Mouse (Mus musculus) midbrain, embryonic 14.5 days (tissue): ENCODE data around the gene Tmem266. TPM values are rescaled to one million over a fixed set of nuclear protein-coding genes. Genes with fewer than 3 reads are reported as not detected.
A peak's percentile ranks its signal among the peaks of the same experiment; 100 is the strongest.

Source experiments
- ATAC-seq: fragments of 200-750 bp; cut with Nextera tagmentation; 2 replicates; pipeline ENCODE4 v1.8.0; 2017; ENCODE audit warnings: moderate number of reproducible peaks, moderate library complexity; ENCODE audit not compliant: low FRiP score, low TSS enrichment
- DNase-seq: peaks from one replicate; pipeline ENCODE4 v3.0.0-alpha.2; 2015
- H3K27ac ChIP-seq: fragments of 300-500 bp; sonication (generic); replicated peaks from 2 replicates; pipeline ENCODE4 v1.5.1; 2014; ENCODE audit warnings: mild to moderate bottlenecking, low read depth, low read length, moderate library complexity
- H3K27me3 ChIP-seq: fragments of 300-500 bp; sonication (generic); 2 replicates; pipeline ENCODE4 v1.6.1; 2014; ENCODE audit warnings: low read length, control low read depth, mixed read lengths; ENCODE audit not compliant: control insufficient read depth, insufficient read depth
- H3K36me3 ChIP-seq: fragments of 300-500 bp; sonication (generic); 2 replicates; pipeline ENCODE4 v1.6.1; 2014; ENCODE audit warnings: low read length, control low read depth; ENCODE audit not compliant: control insufficient read depth, insufficient read depth
- H3K4me1 ChIP-seq: fragments of 300-500 bp; sonication (generic); 2 replicates; pipeline ENCODE4 v1.6.1; 2014; ENCODE audit warnings: mild to moderate bottlenecking, antibody characterized with exemption, low read length, control low read depth; ENCODE audit not compliant: control insufficient read depth, insufficient read depth
- H3K4me2 ChIP-seq: fragments of 300-500 bp; sonication (generic); 2 replicates; pipeline ENCODE4 v1.6.1; 2014; ENCODE audit warnings: mild to moderate bottlenecking, low read length, moderate library complexity
- H3K4me3 ChIP-seq: fragments of 300-500 bp; sonication (generic); replicated peaks from 2 replicates; pipeline ENCODE4 v1.5.1; 2014; ENCODE audit warnings: low read depth, low read length
- H3K9ac ChIP-seq: fragments of 300-500 bp; sonication (generic); replicated peaks from 2 replicates; pipeline ENCODE4 v1.6.1; 2014; ENCODE audit warnings: mild to moderate bottlenecking, low read length, moderate library complexity
- H3K9me3 ChIP-seq: fragments of 300-500 bp; sonication (generic); 2 replicates; pipeline ENCODE4 v1.6.1; 2016; ENCODE audit warnings: low read length, control low read depth, mixed read lengths; ENCODE audit not compliant: control insufficient read depth
- WGBS: fragments of 180-500 bp; shearing (Covaris S2); extraction: QIAGEN DNeasy Blood & Tissue Kit; methylation state at CpG from one replicate; pipeline ENCODE4 v1.1.7; 2014; 5-methylcytosine and 5-hydroxymethylcytosine counted together
- polyA plus RNA-seq: library from polyadenylated mRNA; unstranded; fragments of >200 nt; fragmentation: Nextera tagmentation; extraction: Ambion mirVana; gene quantifications from 2 replicates; pipeline ENCODE4 v1.2.1, GENCODE M21; 2014

Tmem266 gene
- polyA plus RNA-seq, 1 experiment from 2014 or later = 2.4 TPM

- Histone ChIP-seq H3K36me3 (no peaks in the 10 kb centered on the region), H3K4me1 (no peaks in the 10 kb centered on the region), H3K9me3 (no peaks in the 10 kb centered on the region), H3K4me2 (no peak overlapping the region), H3K4me3 (no peak overlapping the region), H3K27ac (no peak overlapping the region), H3K9ac (no peak overlapping the region), H3K27me3 (no peaks in the 10 kb centered on the region)
- WGBS = 88% methylated on average over 5 of the region's 5 CpGs
- DNase-seq (no peak), ATAC-seq (no peak)
Observed at GRCm38 (mm10) chr9:55439206-55439780, 112.6 kb downstream of the Tmem266 start.

GRCm38 (mm10) chr9:55447509-55447908, 120.8 kb downstream of the Tmem266 start:
- H3K27me3 ChIP-seq = no peaks in the 10 kb centered on the region
- H3K36me3 ChIP-seq = no peaks in the 10 kb centered on the region
- H3K9me3 ChIP-seq = no peaks in the 10 kb centered on the region
- no peak overlapping the region for H3K9ac ChIP-seq
- 88% methylated on average over 4 of the region's 4 CpGs for WGBS
- H3K27ac ChIP-seq = no peak overlapping the region
- H3K4me1 ChIP-seq = no peaks in the 10 kb centered on the region
- no peak overlapping the region for H3K4me2 ChIP-seq
- no peak overlapping the region for H3K4me3 ChIP-seq
- DNase-seq = peak; percentile 14
- ATAC-seq = no peak

- H3K4me2 ChIP-seq = no peak overlapping the region
- no peaks in the 10 kb centered on the region for H3K36me3 ChIP-seq
- no peak overlapping the region for H3K27ac ChIP-seq
- no peak for DNase-seq
- no peaks in the 10 kb centered on the region for H3K27me3 ChIP-seq
- H3K4me3 ChIP-seq = no peak overlapping the region
- 65% methylated on average over 1 of the region's 1 CpGs for WGBS
- no peak for ATAC-seq
- H3K4me1 ChIP-seq = no peaks in the 10 kb centered on the region
- H3K9me3 ChIP-seq = no peaks in the 10 kb centered on the region
- H3K9ac ChIP-seq = no peak overlapping the region
Observed at GRCm38 (mm10) chr9:55449108-55449507, 122.4 kb downstream of the Tmem266 start.

GRCm38 (mm10) chr9:55450035-55450434, 123.3 kb downstream of the Tmem266 start:
- no peak overlapping the region for H3K9ac ChIP-seq
- no peak overlapping the region for H3K4me2 ChIP-seq
- no peaks in the 10 kb centered on the region for H3K4me1 ChIP-seq
- H3K36me3 ChIP-seq = no peaks in the 10 kb centered on the region
- H3K27me3 ChIP-seq = no peaks in the 10 kb centered on the region
- no peak overlapping the region for H3K4me3 ChIP-seq
- no peak for DNase-seq
- H3K9me3 ChIP-seq = no peaks in the 10 kb centered on the region
- WGBS = 94% methylated on average over 6 of the region's 6 CpGs
- H3K27ac ChIP-seq = no peak overlapping the region
- ATAC-seq = no peak

GRCm38 (mm10) chr9:55451426-55451825, 124.7 kb downstream of the Tmem266 start:
- no peak for DNase-seq
- 94% methylated on average over 3 of the region's 3 CpGs for WGBS

GRCm38 (mm10) chr9:55452906-55453305, 126.2 kb downstream of the Tmem266 start:
- Histone ChIP-seq H3K9ac (no peak overlapping the region), H3K27me3 (no peaks in the 10 kb centered on the region), H3K9me3 (no peaks in the 10 kb centered on the region), H3K4me1 (no peaks in the 10 kb centered on the region), H3K4me3 (no peak overlapping the region), H3K36me3 (no peaks in the 10 kb centered on the region), H3K27ac (no peak overlapping the region), H3K4me2 (no peak overlapping the region)
- ATAC-seq (no peak), DNase-seq (no peak)
- 91% methylated on average over 1 of the region's 1 CpGs for WGBS

More at GRCm38 (mm10) chr9:55451426-55451825, 124.7 kb downstream of the Tmem266 start:
- Histone ChIP-seq H3K4me1 (no peaks in the 10 kb centered on the region), H3K4me2 (no peak overlapping the region), H3K27ac (no peak overlapping the region), H3K27me3 (no peaks in the 10 kb centered on the region), H3K9me3 (no peaks in the 10 kb centered on the region), H3K4me3 (no peak overlapping the region), H3K36me3 (no peaks in the 10 kb centered on the region), H3K9ac (no peak overlapping the region)
- ATAC-seq = no peak

- Histone ChIP-seq H3K9me3 (no peaks in the 10 kb centered on the region), H3K4me3 (no peak overlapping the region), H3K27ac (no peak overlapping the region), H3K4me2 (no peak overlapping the region), H3K36me3 (no peaks in the 10 kb centered on the region), H3K4me1 (no peaks in the 10 kb centered on the region), H3K9ac (no peak overlapping the region), H3K27me3 (no peaks in the 10 kb centered on the region)
- no peak for DNase-seq
- WGBS = 95% methylated on average over 5 of the region's 5 CpGs
- ATAC-seq = no peak
Observed at GRCm38 (mm10) chr9:55453366-55453765, 126.7 kb downstream of the Tmem266 start.

GRCm38 (mm10) chr9:55468397-55468796, 141.7 kb downstream of the Tmem266 start:
- WGBS = 58% methylated on average over 1 of the region's 1 CpGs
- ATAC-seq = no peak
- no peaks in the 10 kb centered on the region for H3K9me3 ChIP-seq
- H3K4me2 ChIP-seq = no peak overlapping the region
- no peaks in the 10 kb centered on the region for H3K36me3 ChIP-seq
- H3K9ac ChIP-seq = no peak overlapping the region
- no peaks in the 10 kb centered on the region for H3K27me3 ChIP-seq
- no peak overlapping the region for H3K4me3 ChIP-seq
- no peak overlapping the region for H3K27ac ChIP-seq
- H3K4me1 ChIP-seq = no peaks in the 10 kb centered on the region
- DNase-seq = peak; percentile 78

GRCm38 (mm10) chr9:55476084-55476483, 149.4 kb downstream of the Tmem266 start:
- DNase-seq (no peak), ATAC-seq (no peak)
- H3K27ac ChIP-seq = no peak overlapping the region
- 85% methylated on average over 1 of the region's 1 CpGs for WGBS
- H3K4me3 ChIP-seq = no peak overlapping the region
- H3K9me3 ChIP-seq = no peaks in the 10 kb centered on the region
- H3K9ac ChIP-seq = no peak overlapping the region
- no peaks in the 10 kb centered on the region for H3K27me3 ChIP-seq
- no peaks in the 10 kb centered on the region for H3K36me3 ChIP-seq
- no peak overlapping the region for H3K4me2 ChIP-seq
- H3K4me1 ChIP-seq = no peaks in the 10 kb centered on the region
